ENCODE assay signal across 17 mouse cellular contexts in the genomic region with DNA sequence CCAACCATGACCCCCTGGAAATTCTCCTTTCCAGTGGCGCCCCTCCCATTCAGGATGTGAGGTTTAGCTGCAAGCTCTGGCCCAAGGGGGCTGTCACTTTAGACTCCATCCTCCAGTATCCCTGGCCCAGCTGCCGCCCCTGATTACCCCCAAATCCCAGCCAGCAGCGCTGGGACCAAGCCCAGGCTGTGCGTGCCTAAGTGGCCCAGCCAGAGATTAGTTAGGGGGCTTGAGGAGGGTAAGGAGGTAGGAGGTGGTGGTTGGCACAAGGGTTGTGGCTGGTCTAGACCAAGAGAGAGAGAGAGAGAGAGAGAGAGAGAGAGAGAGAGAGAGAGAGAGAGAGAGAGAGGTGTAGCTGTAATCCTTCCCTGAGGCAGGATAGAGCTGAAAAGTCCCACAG. TPM values are rescaled to one million over a fixed set of nuclear protein-coding genes. Genes with fewer than 3 reads are reported as not detected.
DNase-seq lines count a peak whose midpoint lies in the region; ATAC-seq and TF ChIP-seq lines count a peak whose summit lies in the region.
"Had no signal": no experiment of that assay in that cellular context is flagged by ENCODE, and none has a peak within 500 bp of the region (broad histone marks: within the 10 kb centered on the region; RNA-seq: fewer than 3 reads in every experiment).

No protein-coding gene starts in this region.

- H3K27me3 ChIP-seq in forebrain, embryonic 15.5 days: peaks cover 78% of the 10 kb centered on the region
- peaks cover 100% of the 10 kb centered on the region for H3K27me3 ChIP-seq in limb, embryonic 11.5 days (ENCODE audit: control insufficient read depth, insufficient read depth, low read length)
- H3K27me3 ChIP-seq in midbrain, postnatal 0 days (ENCODE audit: insufficient read depth, low read length): peaks cover 10% of the 10 kb centered on the region; the same call in 1 of the 2 replicates

- no peak overlapping the region for H3K9ac ChIP-seq in forebrain, embryonic 15.5 days (replicated peaks)
- H3K9ac ChIP-seq in limb, embryonic 11.5 days (ENCODE audit: low read length): no peak overlapping the region
- H3K9ac ChIP-seq in midbrain, postnatal 0 days (replicated peaks; ENCODE audit: low read length, poor library complexity, severe bottlenecking): no peak overlapping the region
- H3K9ac ChIP-seq: heart, embryonic 12.5 days had no signal

- no peak overlapping the region for H3K27ac ChIP-seq in forebrain, embryonic 15.5 days (replicated peaks)
- no peak overlapping the region for H3K27ac ChIP-seq in limb, embryonic 11.5 days (replicated peaks; ENCODE audit: low read depth, low read length)
- 0 out of 2 replicates have a peak overlapping the region, but pooled peaks have one; percentile 38 for H3K27ac ChIP-seq in midbrain, postnatal 0 days (ENCODE audit: low read depth, low read length)

- no peak for TF ChIP-seq POLR2A in brain, embryonic 14.5 days (IDR thresholded peaks at IDR 0.05; ENCODE audit: borderline replicate concordance, extremely low read depth, insufficient read depth, insufficient read length, poor library complexity, severe bottlenecking)

- ATAC-seq in forebrain, embryonic 15.5 days (replicated peaks): no peak
- ATAC-seq in limb, embryonic 11.5 days (ENCODE audit: insufficient number of reproducible peaks, low FRiP score, low TSS enrichment, low read depth): no peak
- no peak for ATAC-seq in midbrain, postnatal 0 days (ENCODE audit: low FRiP score)
- ATAC-seq in activated CD4-positive, CD25-positive, alpha-beta regulatory T cell, adult 4 months: no peak
- ATAC-seq in inflammation-experienced regulatory T-cells, adult 6 months: no peak
- ATAC-seq: intestine, postnatal 0 days had no signal

- peak overlapping the region; percentile 40 for H3K4me2 ChIP-seq in forebrain, embryonic 15.5 days (replicated peaks)
- H3K4me2 ChIP-seq in limb, embryonic 11.5 days (ENCODE audit: low read depth, severe bottlenecking): peak overlapping the region; percentile 49; the same call in 1 of the 2 replicates
- H3K4me2 ChIP-seq in midbrain, postnatal 0 days (ENCODE audit: low read depth, low read length, poor library complexity, severe bottlenecking): peak overlapping the region; percentile 91

- 3% methylated on average over 4 of the region's 4 CpGs for WGBS in forebrain, embryonic 15.5 days
- 0% methylated on average over 4 of the region's 4 CpGs for WGBS in limb, embryonic 11.5 days
- WGBS in midbrain, postnatal 0 days: 18% methylated on average over 4 of the region's 4 CpGs

- no peak for TF ChIP-seq CTCF in brain, embryonic 14.5 days (IDR thresholded peaks at IDR 0.05; ENCODE audit: borderline replicate concordance, extremely low read depth, insufficient read depth, insufficient read length)
- TF ChIP-seq CTCF in midbrain, postnatal 0 days (IDR thresholded peaks at IDR 0.05): no peak

- no peaks in the 10 kb centered on the region for H3K36me3 ChIP-seq in forebrain, embryonic 15.5 days
- H3K36me3 ChIP-seq in limb, embryonic 11.5 days (ENCODE audit: control insufficient read depth, insufficient read depth, low read length): no peaks in the 10 kb centered on the region
- no peaks in the 10 kb centered on the region for H3K36me3 ChIP-seq in midbrain, postnatal 0 days (ENCODE audit: insufficient read depth, low read length)
- H3K36me3 ChIP-seq: heart, embryonic 12.5 days had no signal

- peak overlapping the region; percentile 29 for H3K4me3 ChIP-seq in forebrain, embryonic 15.5 days
- no peak overlapping the region for H3K4me3 ChIP-seq in limb, embryonic 11.5 days (ENCODE audit: low read depth, low read length)
- H3K4me3 ChIP-seq in midbrain, postnatal 0 days (ENCODE audit: low read depth, low read length): peak overlapping the region; percentile 32; the same call in 1 of the 2 replicates
- H3K4me3 ChIP-seq: erythroblast, embryonic 14.5 days; heart, embryonic 12.5 days had no signal

- peaks cover 73% of the 10 kb centered on the region for H3K4me1 ChIP-seq in forebrain, embryonic 15.5 days
- peaks cover 41% of the 10 kb centered on the region for H3K4me1 ChIP-seq in limb, embryonic 11.5 days (ENCODE audit: control insufficient read depth, insufficient read depth, low read length)
- peaks cover 14% of the 10 kb centered on the region for H3K4me1 ChIP-seq in midbrain, postnatal 0 days (ENCODE audit: insufficient read depth, low read length)

- DNase-seq in brain, embryonic 14.5 days (ENCODE audit: low read depth): peak; percentile 75
- DNase-seq in limb, embryonic 11.5 days (ENCODE audit: low spot score): no peak
- no peak for DNase-seq in midbrain, postnatal 0 days (ENCODE audit: low spot score)
- no peak for DNase-seq in adrenal gland, adult 18-20 months (ENCODE audit: low spot score in 2 of 2)
- DNase-seq in urinary bladder, adult 18-20 months (ENCODE audit: low spot score in 2 of 2): no peak
- DNase-seq: B cell, adult 2 months; gastrocnemius, postnatal 14 days; lung, adult 2 months; thymus, adult 2 months had no signal

- no peaks in the 10 kb centered on the region for H3K9me3 ChIP-seq in forebrain, embryonic 15.5 days
- H3K9me3 ChIP-seq in limb, embryonic 11.5 days (ENCODE audit: control insufficient read depth, low read length): no peaks in the 10 kb centered on the region
- H3K9me3 ChIP-seq in midbrain, postnatal 0 days (ENCODE audit: low read length): no peaks in the 10 kb centered on the region
- H3K9me3 ChIP-seq: heart, embryonic 12.5 days had no signal

RNA-seq across cellular contexts. Expression of a gene that starts 2.8 kb away (rescaled TPM):
- 19.9 and 48.8 TPM in 2 replicates for polyA plus RNA-seq in brain, embryonic 14.5 days (2012; rRNA removed)
- 38.9 and 40.2 TPM in 2 replicates for polyA plus RNA-seq in forebrain, embryonic 15.5 days (2015; fragmentation: Nextera tagmentation; extraction: Ambion mirVana)
- 0.95 and 1.2 TPM in 2 replicates for polyA plus RNA-seq in limb, embryonic 11.5 days (2014; fragmentation: Nextera tagmentation; extraction: Ambion mirVana)
- 11.8 and 22.6 TPM in 2 replicates for total RNA-seq in midbrain, postnatal 0 days (2014; rRNA removed)
- polyA plus RNA-seq in midbrain, postnatal 0 days (2015; fragmentation: Nextera tagmentation; extraction: Ambion mirVana): 68.9 and 72.4 TPM in 2 replicates
- not detected for polyA plus RNA-seq in activated CD4-positive, CD25-positive, alpha-beta regulatory T cell, adult 4 months (2017; shearing (Covaris generic))
- total RNA-seq in adrenal gland, adult 18-20 months (2021): 10 to 100 TPM in 1 of 2 experiments, 1 to 10 TPM in 1; 6.9 to 12.6 TPM
- not detected for polyA plus RNA-seq in inflammation-experienced regulatory T-cells, adult 6 months (2017; shearing (Covaris generic))
- total RNA-seq: megakaryocyte-erythroid progenitor cell, adult 5-6 weeks had no signal
- polyA plus RNA-seq: erythroblast, embryonic 14.5 days; spleen, adult 2 months had no signal

RNA-seq across cellular contexts. Expression of a gene that starts 9.3 kb away (rescaled TPM):
- 80.8 and 100 TPM in 2 replicates for polyA plus RNA-seq in brain, embryonic 14.5 days (2012; rRNA removed)
- 75.2 and 78.5 TPM in 2 replicates for polyA plus RNA-seq in forebrain, embryonic 15.5 days (2015; fragmentation: Nextera tagmentation; extraction: Ambion mirVana)
- polyA plus RNA-seq in limb, embryonic 11.5 days (2014; fragmentation: Nextera tagmentation; extraction: Ambion mirVana): 102 and 104 TPM in 2 replicates
- 39.8 and 48.0 TPM in 2 replicates for total RNA-seq in midbrain, postnatal 0 days (2014; rRNA removed)
- 32.8 and 34.2 TPM in 2 replicates for polyA plus RNA-seq in midbrain, postnatal 0 days (2015; fragmentation: Nextera tagmentation; extraction: Ambion mirVana)
- 10 to 100 TPM; 34.2 to 50.7 TPM for polyA plus RNA-seq in activated CD4-positive, CD25-positive, alpha-beta regulatory T cell, adult 4 months (2017; shearing (Covaris generic))
- total RNA-seq in adrenal gland, adult 18-20 months (2021): 10 to 100 TPM; 38.6 to 46.5 TPM
- 10 to 100 TPM; 38.2 to 43.2 (median 42.9) TPM for polyA plus RNA-seq in inflammation-experienced regulatory T-cells, adult 6 months (2017; shearing (Covaris generic))

RNA-seq across cellular contexts. Expression of a gene that starts 16.8 kb away (rescaled TPM):
- polyA plus RNA-seq in brain, embryonic 14.5 days (2012; rRNA removed): 10.8 and 13.0 TPM in 2 replicates
- 17.1 and 18.0 TPM in 2 replicates for polyA plus RNA-seq in forebrain, embryonic 15.5 days (2015; fragmentation: Nextera tagmentation; extraction: Ambion mirVana)
- polyA plus RNA-seq in limb, embryonic 11.5 days (2014; fragmentation: Nextera tagmentation; extraction: Ambion mirVana): 0.48 and 0.96 TPM in 2 replicates
- total RNA-seq in midbrain, postnatal 0 days (2014; rRNA removed): 16.2 and 16.6 TPM in 2 replicates
- polyA plus RNA-seq in midbrain, postnatal 0 days (2015; fragmentation: Nextera tagmentation; extraction: Ambion mirVana): 18.7 and 19.9 TPM in 2 replicates
- polyA plus RNA-seq in activated CD4-positive, CD25-positive, alpha-beta regulatory T cell, adult 4 months (2017; shearing (Covaris generic)): not detected
- total RNA-seq in adrenal gland, adult 18-20 months (2021): 10 to 100 TPM; 36.0 to 55.3 TPM
- not detected for polyA plus RNA-seq in inflammation-experienced regulatory T-cells, adult 6 months (2017; shearing (Covaris generic))
- total RNA-seq: megakaryocyte-erythroid progenitor cell, adult 5-6 weeks had no signal

RNA-seq across cellular contexts. Expression of a gene that starts 30.1 kb away (rescaled TPM):
- 6.8 and 9.8 TPM in 2 replicates for polyA plus RNA-seq in brain, embryonic 14.5 days (2012; rRNA removed)
- polyA plus RNA-seq in forebrain, embryonic 15.5 days (2015; fragmentation: Nextera tagmentation; extraction: Ambion mirVana): 1.5 and 1.6 TPM in 2 replicates
- 0.21 and 0.34 TPM in 2 replicates for polyA plus RNA-seq in limb, embryonic 11.5 days (2014; fragmentation: Nextera tagmentation; extraction: Ambion mirVana)
- 1.2 and 2.3 TPM in 2 replicates for total RNA-seq in midbrain, postnatal 0 days (2014; rRNA removed)
- 0.51 and 1.0 TPM in 2 replicates for polyA plus RNA-seq in midbrain, postnatal 0 days (2015; fragmentation: Nextera tagmentation; extraction: Ambion mirVana)
- polyA plus RNA-seq in activated CD4-positive, CD25-positive, alpha-beta regulatory T cell, adult 4 months (2017; shearing (Covaris generic)): under 1 TPM in 1 of 2 experiments, not detected in 1; 0.92 TPM
- 1 to 10 TPM; 1.1 to 1.9 TPM for total RNA-seq in adrenal gland, adult 18-20 months (2021)
- under 1 TPM in 1 of 3 experiments, not detected in 2; 0.35 TPM for polyA plus RNA-seq in inflammation-experienced regulatory T-cells, adult 6 months (2017; shearing (Covaris generic))
- total RNA-seq: megakaryocyte-erythroid progenitor cell, adult 5-6 weeks had no signal

Comparison
In these comparisons a context has a peak if more than half of its experiments do, and no peak if none do; other contexts are left out.
1. H3K4me2 ChIP-seq: peak in every context shown above with its lines; median percentile 91 in midbrain, postnatal 0 days; 49 in limb, embryonic 11.5 days; 40 in forebrain, embryonic 15.5 days.